Mouse (Mus musculus) C2C12 (cell line): ENCODE data around the gene Dcaf8. TPM values are rescaled to one million over a fixed set of nuclear protein-coding genes. Genes with fewer than 3 reads are reported as not detected.
"Not testable (repeated sequence)": the region's sequence is repeated elsewhere in the genome, so short reads cannot be mapped to it uniquely, and the experiment has no call there.

ENCODE experiments used
- H3K27me3 ChIP-seq: one replicate; pipeline ENCODE4 v1.6.1; 2011; ENCODE audit not compliant: control insufficient read depth, insufficient read depth, insufficient read length
- H3K36me3 ChIP-seq: one replicate; pipeline ENCODE4 v1.6.1; 2011; ENCODE audit not compliant: control insufficient read depth, insufficient read depth
- H3K4me3 ChIP-seq: one replicate; pipeline ENCODE4 v1.5.1; 2011; ENCODE audit warnings: mild to moderate bottlenecking, control low read depth; ENCODE audit not compliant: poor library complexity, insufficient read depth, severe bottlenecking
- H3K79me2 ChIP-seq: one replicate; pipeline ENCODE4 v1.6.1; 2011; ENCODE audit not compliant: control insufficient read depth, insufficient read depth
- H3K79me3 ChIP-seq: one replicate; pipeline ENCODE4 v1.6.1; 2011; ENCODE audit warnings: low read depth, control low read depth
- H3ac ChIP-seq: one replicate; pipeline ENCODE3; 2011; ENCODE audit warnings: low read depth; ENCODE audit not compliant: control insufficient read depth, insufficient read length
- CEBPB ChIP-seq: IDR thresholded peaks from one replicate; pipeline ENCODE4 v1.6.1; 2011; ENCODE audit warnings: low read depth, mild to moderate bottlenecking, control low read depth, moderate library complexity
- CTCF ChIP-seq: IDR thresholded peaks from one replicate; pipeline ENCODE4 v1.5.1; 2011; ENCODE audit not compliant: control insufficient read depth, insufficient read depth, insufficient read length
- FOSL1 ChIP-seq: IDR thresholded peaks from one replicate; pipeline ENCODE4 v1.8.0; 2011; ENCODE audit warnings: mild to moderate bottlenecking, low read length; ENCODE audit not compliant: poor library complexity, insufficient read depth, severe bottlenecking
- MAX ChIP-seq: IDR thresholded peaks from one replicate; pipeline ENCODE4 v1.6.1; 2011; ENCODE audit warnings: mild to moderate bottlenecking, control low read depth
- MYOD1 ChIP-seq: IDR thresholded peaks from one replicate; pipeline ENCODE4 v1.6.1; 2011; ENCODE audit warnings: low read depth; ENCODE audit not compliant: control insufficient read depth, insufficient read length
- MYOG ChIP-seq: IDR thresholded peaks from one replicate; pipeline ENCODE4 v1.6.1; 2011; ENCODE audit not compliant: control insufficient read depth, insufficient read length; ENCODE audit errors: extremely low read depth
- USF1 ChIP-seq: IDR thresholded peaks from one replicate; pipeline ENCODE4 v1.6.1; 2011; ENCODE audit warnings: low read depth, mild to moderate bottlenecking, control low read depth, moderate library complexity
- polyA plus RNA-seq: library from polyadenylated mRNA; unstranded; fragments of >200 nt; fragmentation: generic; extraction: Trizol; gene quantifications from one replicate; pipeline ENCODE4 v1.2.1, GENCODE M21; 2012; ENCODE audit warnings: missing spikeins

Dcaf8 gene
- polyA plus RNA-seq, 1 experiment, result 37.6 TPM

GRCm38 (mm10) chr1:172229215-172229614, 81.3 kb downstream of the Dcaf8 start:
- Histone ChIP-seq H3K36me3 (no peaks in the 10 kb centered on the region), H3ac (no peak overlapping the region), H3K79me3 (no peaks in the 10 kb centered on the region), H3K27me3 (no peaks in the 10 kb centered on the region), H3K79me2 (no peaks in the 10 kb centered on the region), H3K4me3 (no peak overlapping the region)
- TF ChIP-seq MAX (no peak), USF1 (no peak), MYOG (no peak), CTCF (no peak), MYOD1 (no peak), FOSL1 (no peak), CEBPB (no peak)

- no peak for TF ChIP-seq FOSL1
- no peak for TF ChIP-seq USF1
- no peak for TF ChIP-seq CEBPB
- TF ChIP-seq MYOG, result no peak
- TF ChIP-seq MAX, result no peak
- TF ChIP-seq MYOD1, result no peak
- TF ChIP-seq CTCF, result no peak
- H3ac ChIP-seq, result no peak overlapping the region
- H3K27me3 ChIP-seq, result peaks cover under 1% of the 10 kb centered on the region
- H3K79me3 ChIP-seq, result no peaks in the 10 kb centered on the region
- no peak overlapping the region for H3K4me3 ChIP-seq
- H3K36me3 ChIP-seq, result no peaks in the 10 kb centered on the region
- no peaks in the 10 kb centered on the region for H3K79me2 ChIP-seq
Measured at GRCm38 (mm10) chr1:172240945-172241708, 93.2 kb downstream of the Dcaf8 start.

GRCm38 (mm10) chr1:172242401-172242800, 94.5 kb downstream of the Dcaf8 start:
- H3K79me2 ChIP-seq, result no peaks in the 10 kb centered on the region
- H3K27me3 ChIP-seq, result no peaks in the 10 kb centered on the region
- no peak overlapping the region for H3ac ChIP-seq
- no peaks in the 10 kb centered on the region for H3K79me3 ChIP-seq
- H3K4me3 ChIP-seq, result no peak overlapping the region
- TF ChIP-seq FOSL1, result peak; percentile 5
- no peak for TF ChIP-seq CEBPB
- no peak for TF ChIP-seq MAX
- H3K36me3 ChIP-seq, result no peaks in the 10 kb centered on the region

- H3K79me3 ChIP-seq, result no peaks in the 10 kb centered on the region
- no peaks in the 10 kb centered on the region for H3K79me2 ChIP-seq
- no peaks in the 10 kb centered on the region for H3K36me3 ChIP-seq
- no peak overlapping the region for H3K4me3 ChIP-seq
- TF ChIP-seq USF1 (no peak), CTCF (no peak), FOSL1 (no peak), MYOD1 (peak; percentile 43), CEBPB (no peak), MYOG (no peak)
- no peak overlapping the region for H3ac ChIP-seq
- H3K27me3 ChIP-seq, result no peaks in the 10 kb centered on the region
Measured at GRCm38 (mm10) chr1:172243547-172244205, 95.8 kb downstream of the Dcaf8 start.

GRCm38 (mm10) chr1:172244645-172245044, 96.8 kb downstream of the Dcaf8 start:
- not testable (repeated sequence) for H3ac ChIP-seq, H3K36me3 ChIP-seq

More at GRCm38 (mm10) chr1:172244645-172245044, 96.8 kb downstream of the Dcaf8 start:
- H3K27me3 ChIP-seq, H3K79me2 ChIP-seq, H3K4me3 ChIP-seq, H3K79me3 ChIP-seq: not testable (repeated sequence)

Other genes with a start within 250 kb of the Dcaf8 start
- not detected for gene Slamf6, start 230.6 kb upstream of the Dcaf8 start, polyA plus RNA-seq
- 5.7 TPM for gene Vangl2, start 119.6 kb upstream of the Dcaf8 start, polyA plus RNA-seq
- not detected for gene Nhlh1, start 90.5 kb upstream of the Dcaf8 start, polyA plus RNA-seq
- 113 TPM for gene Copa, start 65.6 kb upstream of the Dcaf8 start, polyA plus RNA-seq
- gene Ncstn, start 65.3 kb upstream of the Dcaf8 start, polyA plus RNA-seq, result 40.8 TPM
- gene Pex19, start 21.3 kb upstream of the Dcaf8 start, polyA plus RNA-seq, result 79.6 TPM
- gene Pea15a, start 58.7 kb downstream of the Dcaf8 start, polyA plus RNA-seq, result 125 TPM
- 0.12 TPM for gene Casq1, start 71.8 kb downstream of the Dcaf8 start, polyA plus RNA-seq
- not detected for gene Atp1a4, start 110.3 kb downstream of the Dcaf8 start, polyA plus RNA-seq
- 95.3 TPM for gene Igsf8, start 113.6 kb downstream of the Dcaf8 start, polyA plus RNA-seq
- gene Atp1a2, start 150.0 kb downstream of the Dcaf8 start, polyA plus RNA-seq, result 0.76 TPM
- gene Kcnj9, start 181.2 kb downstream of the Dcaf8 start, polyA plus RNA-seq, result 0.06 TPM
- gene Kcnj10, start 193.1 kb downstream of the Dcaf8 start, polyA plus RNA-seq, result not detected
- 3.8 TPM for gene Pigm, start 228.5 kb downstream of the Dcaf8 start, polyA plus RNA-seq